8 mouse cellular contexts compared by ENCODE assay signal in genomic region chr4:131486821-131487220, GRCm38 (mm10).
DNase-seq lines count a peak whose midpoint lies in the region; ATAC-seq and TF ChIP-seq lines count a peak whose summit lies in the region.

No protein-coding gene starts in this region.

- intact Hi-C loops in left cerebral cortex, adult 2 months (cut with DNase I) = loop anchor here (2.0 to 5.0 kb wide), 6 partner anchors 55 to 526 kb away; no protein-coding TSS in a partner anchor

- peak; percentile 73 for DNase-seq in R1 (ENCODE audit: low read depth, low spot score)
- DNase-seq in cerebellum, adult 9-10 months = peak; percentile 90
- DNase-seq in frontal cortex, postnatal 14 days (ENCODE audit: low spot score in 2 of 2) = peak; percentile 83 to 92
- peak; percentile 50 for DNase-seq in induced T-regulatory cell, adult 2 months (ENCODE audit: low read depth)
- DNase-seq in left cerebral cortex, adult 2 months (ENCODE audit: extremely low spot score in 1 of 2, low spot score in 2 of 2) = peak; percentile 83 to 92

- no peak overlapping the region for H3K27ac ChIP-seq in left cerebral cortex, adult 2 months
- no peak overlapping the region for H3K27ac ChIP-seq in midbrain, embryonic 12.5 days (replicated peaks)
- no peak overlapping the region for H3K27ac ChIP-seq in small intestine, adult 2 months (ENCODE audit: insufficient read depth, low read depth, low read length)

- no peak for TF ChIP-seq POLR2A in small intestine, adult 2 months (IDR thresholded peaks at IDR 0.05; ENCODE audit: low read depth, low read length)

- WGBS in midbrain, embryonic 12.5 days = 15% methylated on average over 4 of the region's 4 CpGs
- WGBS in small intestine, adult 2 months = 13% methylated on average over 4 of the region's 4 CpGs

- H3K9ac ChIP-seq in midbrain, embryonic 12.5 days (replicated peaks) = no peak overlapping the region

- no peak overlapping the region for H3K4me2 ChIP-seq in midbrain, embryonic 12.5 days (replicated peaks)

- H3K9me3 ChIP-seq in midbrain, embryonic 12.5 days = no peaks in the 10 kb centered on the region

- TF ChIP-seq CTCF in left cerebral cortex, adult 2 months (IDR thresholded peaks at IDR 0.05) = peak; percentile 100
- TF ChIP-seq CTCF in small intestine, adult 2 months (IDR thresholded peaks at IDR 0.05; ENCODE audit: extremely low read depth, insufficient read length, insufficient replicate concordance, low read depth, low read length) = peak; percentile 79; the same call in 1 of the 2 replicates

- peak; percentile 55 for ATAC-seq in midbrain, embryonic 12.5 days (ENCODE audit: low FRiP score, low read depth)
- no peak for ATAC-seq in erythroid progenitor cell, adult 5-6 weeks (replicated peaks; ENCODE audit: low FRiP score, poor library complexity, severe bottlenecking)

- H3K4me3 ChIP-seq in left cerebral cortex, adult 2 months = no peak overlapping the region
- H3K4me3 ChIP-seq in midbrain, embryonic 12.5 days = no peak overlapping the region
- no peak overlapping the region for H3K4me3 ChIP-seq in small intestine, adult 2 months (ENCODE audit: low read depth, low read length)

- no peaks in the 10 kb centered on the region; the same call in 1 of the 2 replicates for H3K27me3 ChIP-seq in midbrain, embryonic 12.5 days
- H3K27me3 ChIP-seq in small intestine, adult 2 months (ENCODE audit: control insufficient read depth, insufficient read depth, low read length) = no peaks in the 10 kb centered on the region

- no peaks in the 10 kb centered on the region for H3K36me3 ChIP-seq in midbrain, embryonic 12.5 days
- H3K36me3 ChIP-seq in small intestine, adult 2 months (ENCODE audit: control insufficient read depth, insufficient read depth, low read length) = no peaks in the 10 kb centered on the region

- peaks cover 60% of the 10 kb centered on the region for H3K4me1 ChIP-seq in midbrain, embryonic 12.5 days
- H3K4me1 ChIP-seq in small intestine, adult 2 months (ENCODE audit: control insufficient read depth, insufficient read depth, insufficient read length, low read length) = no peaks in the 10 kb centered on the region
